Mouse (Mus musculus) T-helper 2 cell (primary cell): ENCODE data around the gene Macf1.
"Not testable (repeated sequence)": the region's sequence is repeated elsewhere in the genome, so short reads cannot be mapped to it uniquely, and the experiment has no call there.

ENCODE experiments used
- in situ Hi-C: fragments of 300-600 bp; cut with MboI, MseI; formaldehyde crosslinking; loops from one replicate; pipeline ENCODE4 v1.15.1; 2025; ENCODE audit warnings: high pct_unique_total_duplicates

Gene Macf1

DNA sequence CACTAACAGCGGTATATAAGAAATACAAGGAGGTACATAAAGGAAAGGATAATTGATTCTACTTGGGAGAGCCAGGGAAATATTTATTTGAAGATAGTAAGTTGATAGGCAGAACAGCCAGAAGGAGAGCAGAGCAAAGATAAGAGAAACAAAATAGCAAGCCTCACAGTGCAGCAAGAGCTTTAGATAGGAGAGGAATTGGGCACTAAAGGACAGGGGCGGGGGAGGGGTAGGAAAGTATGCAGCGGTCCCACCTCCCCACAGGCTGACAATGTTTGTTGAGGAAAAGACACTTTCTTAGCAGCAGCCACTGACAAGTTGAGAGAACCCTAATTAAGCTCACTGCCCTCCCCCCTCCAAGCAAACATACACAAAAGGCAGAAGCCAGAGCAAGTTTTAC lies 131.5 kb downstream of the Macf1 start:
- in situ Hi-C loops, result loop anchor here (10.0 kb wide), 1 partner anchor 1152 kb away; the partner anchor contains the start of gene Fhl3

DNA sequence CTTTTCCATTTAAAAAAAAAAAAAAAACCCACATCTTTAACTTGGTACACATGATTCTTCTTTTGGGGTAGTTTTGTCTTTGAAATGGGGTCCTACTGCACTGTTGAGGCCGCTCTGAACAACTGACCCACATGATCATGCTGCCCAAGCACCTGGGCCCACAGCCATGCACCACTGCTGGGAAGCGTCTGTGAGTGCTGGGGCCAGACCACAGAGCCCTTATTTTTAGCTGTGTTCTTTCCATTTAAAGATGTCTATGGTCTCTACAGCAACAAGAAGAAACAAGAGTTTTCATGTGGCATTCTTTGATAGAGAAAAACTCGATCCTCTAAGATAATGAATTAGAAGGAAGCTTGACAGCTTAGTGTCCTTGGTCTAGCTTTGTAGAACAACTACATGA lies 135.8 kb downstream of the Macf1 start:
- in situ Hi-C loops, result no loop called here

DNA sequence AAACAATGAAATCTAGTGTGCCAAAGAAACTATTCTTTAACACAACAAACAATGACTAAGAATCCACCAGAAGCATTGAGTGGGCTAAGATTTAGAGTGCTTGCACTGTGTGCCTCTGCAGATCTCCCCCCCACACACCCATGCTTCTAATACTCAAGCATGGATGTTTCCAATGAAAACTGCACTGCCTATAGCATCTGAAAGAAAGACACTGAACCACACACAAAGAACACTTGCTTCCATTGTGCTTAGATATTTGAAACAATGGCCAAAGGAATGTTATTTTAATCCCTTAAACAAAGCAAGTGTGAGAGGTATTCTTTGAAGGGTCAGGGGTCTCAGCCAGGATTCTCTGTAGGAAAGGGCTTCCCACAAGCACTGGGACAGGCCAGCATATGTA lies 140.5 kb downstream of the Macf1 start:
- in situ Hi-C loops, result no loop called here

DNA sequence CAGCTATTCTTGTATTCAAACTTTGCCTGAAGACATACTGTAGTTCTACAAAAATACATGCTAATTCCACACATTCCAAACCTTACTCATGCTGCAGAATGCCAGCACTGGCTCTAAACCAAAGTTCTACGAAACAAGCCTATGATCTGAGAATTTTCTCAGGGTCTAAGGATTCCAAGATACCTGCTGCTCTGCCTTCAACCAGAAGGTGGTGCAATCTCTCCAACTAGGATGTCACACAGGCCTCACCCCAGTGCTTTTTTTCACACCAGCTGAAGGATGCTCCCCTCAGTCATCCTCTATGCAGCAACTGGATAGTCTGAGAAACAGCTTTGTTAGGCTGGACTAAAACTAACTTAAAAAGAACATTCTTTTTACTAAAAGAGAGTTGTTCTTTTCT lies 148.9 kb downstream of the Macf1 start:
- in situ Hi-C loops, result no loop called here

DNA sequence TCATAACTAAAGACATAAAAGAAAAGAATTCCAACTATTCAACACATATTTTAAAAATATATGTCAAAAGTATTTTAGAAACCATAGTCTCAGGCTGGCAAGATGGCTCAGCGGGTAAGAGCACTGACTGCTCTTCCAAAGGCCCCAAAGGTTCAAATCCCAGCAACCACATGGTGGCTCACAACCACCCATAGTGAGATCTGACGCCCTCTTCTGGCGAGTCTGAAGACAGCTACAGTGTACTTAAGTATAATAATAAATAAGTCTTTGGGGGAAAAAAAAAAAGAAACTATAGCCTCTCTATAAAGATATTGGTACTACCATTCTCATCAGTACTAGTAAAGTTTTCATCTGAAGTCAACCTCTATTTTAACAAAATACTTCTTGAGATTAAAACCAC lies 152.2 kb downstream of the Macf1 start:
- in situ Hi-C loops, result no loop called here

DNA sequence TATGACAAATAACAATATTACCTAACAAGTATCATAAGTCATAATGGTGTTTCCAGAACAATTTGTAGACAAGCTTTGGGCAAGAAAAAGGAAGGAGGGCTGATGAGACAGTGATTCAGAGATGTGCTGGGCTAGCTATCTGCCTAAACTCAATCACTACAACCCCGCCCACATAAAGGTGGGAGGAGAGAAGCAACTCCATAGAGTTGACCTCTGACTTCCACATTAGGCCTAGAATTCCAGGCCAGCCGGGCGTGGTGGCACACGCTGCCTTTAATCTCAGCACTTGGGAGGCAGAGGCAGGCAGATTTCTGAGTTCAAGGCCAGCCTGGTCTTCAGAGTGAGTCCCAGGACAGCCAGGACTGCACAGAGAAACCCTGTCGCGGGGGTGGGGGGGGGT lies 153.2 kb downstream of the Macf1 start:
- in situ Hi-C loops, result no loop called here

DNA sequence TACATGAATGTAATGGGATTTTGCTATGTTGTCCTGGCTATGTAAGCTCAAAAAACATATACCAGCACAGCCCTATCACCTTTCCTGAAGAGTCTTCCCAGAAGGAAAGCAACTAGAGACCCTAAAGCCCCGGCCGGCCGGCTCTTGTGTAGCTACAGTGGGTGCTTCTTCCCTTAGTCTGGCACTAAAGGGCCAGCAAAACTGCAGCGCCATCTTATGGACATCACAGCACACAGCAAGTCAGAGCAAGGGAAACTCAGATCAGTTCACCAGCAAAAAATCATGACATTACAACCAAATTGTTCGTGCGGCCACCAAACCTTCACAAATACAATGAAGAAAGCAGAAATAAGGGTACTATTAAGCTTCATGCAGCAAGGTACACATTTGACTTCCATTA lies 154.9 kb downstream of the Macf1 start:
- in situ Hi-C loops, result no loop called here

DNA sequence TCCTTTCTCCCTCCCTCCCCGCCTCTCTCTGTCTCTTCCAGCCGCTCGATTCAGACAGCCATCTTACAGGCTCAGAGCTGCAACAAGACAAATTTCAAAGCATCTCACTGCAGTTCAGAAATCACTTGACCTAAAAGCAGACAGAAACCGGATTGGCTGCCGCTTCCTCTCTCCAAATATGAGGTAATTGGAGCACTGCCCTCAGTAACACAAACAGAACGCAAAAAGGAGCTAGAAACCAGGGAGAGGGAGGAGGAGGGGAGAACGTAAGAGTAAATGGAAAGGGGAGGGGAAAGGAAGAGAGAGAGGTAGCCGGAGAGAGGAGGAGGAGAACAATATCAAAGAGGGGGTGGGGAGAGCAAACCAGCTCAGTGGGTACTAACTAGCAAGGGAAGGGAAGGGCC lies 156.6 kb downstream of the Macf1 start:
- in situ Hi-C loops, result no loop called here

DNA sequence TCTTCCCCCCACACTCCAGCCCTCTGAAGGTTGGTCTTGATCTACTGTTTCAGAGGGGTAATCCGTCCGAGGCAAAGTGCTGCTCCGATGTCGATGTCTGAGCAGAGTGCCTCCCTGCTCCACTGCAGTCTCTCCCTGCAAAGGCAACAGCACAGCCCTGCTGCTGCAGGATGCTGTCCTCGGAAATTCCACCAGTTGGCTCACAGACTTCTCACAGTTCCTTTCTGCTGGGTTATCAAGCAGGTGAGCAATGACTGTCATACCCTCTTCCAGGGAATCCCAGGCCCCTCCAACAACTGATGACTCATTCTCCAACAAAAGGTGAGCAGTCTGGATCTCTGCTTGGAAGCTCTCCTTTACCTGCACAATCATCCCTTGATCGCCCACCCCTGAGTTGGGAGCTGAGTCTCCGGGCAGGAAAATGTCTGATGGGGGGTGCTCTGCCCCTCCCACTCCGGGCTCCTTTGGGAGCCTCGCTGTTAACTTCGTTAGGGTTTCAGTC lies 157.3 kb downstream of the Macf1 start:
- in situ Hi-C loops, result no loop called here

DNA sequence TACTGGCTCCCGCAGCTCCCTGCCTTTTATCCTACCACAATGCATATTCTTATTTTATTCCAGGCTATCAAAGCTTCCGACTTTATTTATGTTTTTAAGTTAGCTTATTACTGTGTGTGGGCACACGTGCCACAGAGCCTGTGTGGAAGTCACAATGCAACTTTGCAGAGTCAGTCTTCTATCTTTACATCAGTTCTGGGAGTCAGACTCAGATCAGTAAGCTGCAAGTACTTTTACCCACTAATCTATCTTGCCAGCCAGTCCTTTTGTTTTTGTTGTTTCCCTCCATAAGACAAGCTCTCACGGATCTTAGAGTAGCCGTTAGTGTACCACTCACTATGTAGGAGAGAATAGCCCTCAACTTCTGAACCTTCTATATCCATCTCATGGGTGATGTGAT lies 159.4 kb downstream of the Macf1 start:
- in situ Hi-C loops, result no loop called here

DNA sequence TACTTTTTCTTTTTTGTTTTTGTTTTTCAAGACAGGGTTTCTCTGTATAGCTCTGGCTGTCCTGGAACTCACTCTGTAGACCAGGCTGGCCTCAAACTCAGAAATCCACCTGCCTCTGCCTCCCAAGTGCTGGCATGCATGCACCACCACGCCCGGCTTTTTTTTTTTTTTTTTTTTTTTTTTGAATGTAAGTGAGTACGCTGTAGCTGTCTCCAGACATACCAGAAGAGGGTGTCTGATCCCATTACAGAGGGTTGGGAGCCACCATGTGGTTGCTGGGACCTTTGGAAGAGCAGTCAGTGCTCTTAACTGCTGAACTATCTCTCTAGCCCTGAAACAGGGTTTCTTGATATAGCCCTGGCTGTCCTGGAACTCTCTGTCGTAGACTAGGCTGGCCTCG lies 164.0 kb downstream of the Macf1 start:
- in situ Hi-C loops, result not testable (repeated sequence)

DNA sequence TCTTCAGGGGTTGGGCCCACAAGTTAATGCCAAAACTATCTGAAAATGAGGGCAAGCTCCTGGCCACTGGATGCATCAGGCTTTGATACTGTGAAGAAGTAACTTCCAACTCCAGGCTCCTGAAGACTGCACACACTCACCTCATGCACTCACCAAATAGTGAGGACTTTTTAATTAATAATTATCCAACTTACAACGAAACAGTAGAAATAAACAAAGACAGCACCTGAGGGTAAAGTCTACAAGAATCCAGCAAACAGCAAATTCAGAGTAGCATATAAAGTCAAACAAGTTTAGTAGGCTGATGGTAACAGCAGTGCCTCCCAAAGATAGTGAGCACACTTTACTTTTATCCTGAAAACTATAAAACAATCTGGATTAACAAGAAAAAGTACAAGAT lies 168.5 kb downstream of the Macf1 start:
- in situ Hi-C loops, result no loop called here

DNA sequence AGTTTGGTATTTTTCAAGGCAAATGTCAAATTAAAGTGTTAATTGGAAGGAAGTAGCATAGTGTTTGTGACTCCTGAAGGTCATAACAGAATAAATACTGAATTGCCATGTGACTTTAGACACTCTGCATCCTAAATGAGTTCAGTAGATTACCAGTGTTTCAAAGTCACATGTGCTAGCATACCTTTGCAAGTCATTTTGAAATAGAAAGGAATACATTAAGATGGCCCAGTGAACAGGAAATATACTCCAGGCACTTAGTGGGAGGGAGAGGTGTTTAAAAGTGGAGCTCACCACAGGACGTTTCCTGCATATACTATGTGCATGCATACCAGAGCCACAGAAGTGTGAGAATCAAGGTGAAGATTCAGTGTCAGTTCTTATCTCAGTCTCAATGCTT lies 174.0 kb downstream of the Macf1 start:
- in situ Hi-C loops, result no loop called here

DNA sequence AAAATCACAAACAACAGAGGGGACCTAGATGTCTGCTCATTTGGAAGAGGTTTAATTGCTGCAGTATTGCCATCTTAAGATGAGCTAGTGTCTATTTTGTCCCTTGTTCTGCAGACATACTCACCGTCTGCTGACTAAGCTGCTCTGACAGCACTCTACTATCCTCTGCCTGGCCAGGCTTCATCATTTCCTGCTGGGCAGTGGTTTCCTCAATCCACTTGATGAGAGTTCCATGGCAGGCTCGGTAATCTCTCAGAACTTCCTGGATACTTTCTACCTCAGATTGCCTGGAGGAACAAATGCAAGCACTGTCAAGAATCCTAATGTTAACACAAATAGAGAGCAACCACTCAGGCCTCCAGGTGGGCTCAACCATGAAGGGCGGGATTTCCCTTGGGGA lies 195.1 kb downstream of the Macf1 start:
- in situ Hi-C loops, result no loop called here

DNA sequence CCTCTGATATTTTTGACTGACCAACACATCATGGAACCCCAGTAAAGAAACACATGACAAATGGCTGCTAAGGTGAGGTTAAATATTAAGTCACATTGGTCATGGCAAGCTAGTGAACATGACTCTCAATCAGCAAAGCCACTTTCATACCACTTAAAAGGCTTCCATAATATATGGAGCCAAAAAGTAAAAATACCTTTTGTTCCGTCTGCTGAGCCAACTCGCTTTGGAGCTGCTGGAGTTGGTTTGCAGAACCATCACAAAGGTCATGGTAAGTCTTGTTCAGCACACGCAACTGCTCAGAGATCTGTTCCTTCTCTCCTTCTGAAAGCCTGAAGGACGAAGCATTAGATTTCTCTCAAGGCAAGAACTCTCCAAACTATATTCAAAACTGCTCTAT lies 204.2 kb downstream of the Macf1 start:
- in situ Hi-C loops, result no loop called here

DNA sequence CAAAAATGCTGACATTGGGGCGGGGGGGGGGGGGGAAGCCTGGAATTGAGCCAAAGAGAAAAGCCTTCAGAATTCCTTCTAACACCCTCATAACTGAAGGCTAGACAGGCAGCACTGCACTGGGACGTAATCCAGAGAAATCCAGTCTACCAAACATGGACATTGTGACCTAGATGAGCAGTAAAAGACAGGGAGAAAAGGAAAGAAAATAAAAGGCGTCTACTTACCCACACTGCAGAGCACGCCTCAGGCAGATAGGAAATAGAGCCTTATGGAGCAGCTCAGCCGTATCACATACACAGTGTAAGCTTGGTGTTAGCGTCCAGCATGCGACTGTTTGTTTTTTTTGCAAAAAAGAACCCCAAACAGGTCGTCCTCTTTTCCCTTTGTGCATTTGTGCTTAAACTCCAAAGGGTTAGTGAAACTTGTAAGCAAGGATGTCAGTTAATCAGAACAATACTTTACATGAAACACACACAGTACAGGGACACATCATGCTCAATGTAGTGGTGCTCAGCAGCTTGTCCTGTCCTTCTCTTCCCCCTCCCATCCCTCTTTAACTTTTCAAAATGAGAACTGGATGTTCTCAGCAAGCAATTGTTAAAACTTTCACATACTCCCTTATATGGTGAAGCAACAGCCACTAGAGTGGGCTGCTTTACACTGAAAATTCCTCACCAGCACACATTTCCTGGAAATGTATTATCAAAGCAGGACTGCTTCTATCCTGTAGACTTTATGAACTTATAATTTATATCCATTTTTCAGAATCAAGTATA lies 205.3 kb downstream of the Macf1 start:
- in situ Hi-C loops, result no loop called here

DNA sequence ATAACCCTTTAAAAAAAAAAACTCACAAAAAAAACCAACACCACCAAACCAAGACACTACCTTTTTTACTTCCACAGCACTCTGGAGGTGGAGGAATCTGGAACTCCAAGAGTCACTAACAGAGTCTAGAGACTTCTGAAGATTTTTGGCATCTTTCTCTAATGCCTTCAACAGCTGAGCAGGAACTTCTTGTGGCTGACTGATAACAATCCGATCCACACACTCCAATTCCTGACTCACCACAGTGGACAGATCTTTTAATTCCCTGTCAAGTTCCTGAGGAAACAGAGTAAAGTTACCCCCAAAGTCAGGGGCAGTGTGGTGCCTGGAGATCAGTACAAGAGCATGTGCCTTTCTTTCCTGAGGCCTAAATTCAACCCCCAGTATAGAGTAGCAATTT lies 218.4 kb downstream of the Macf1 start:
- in situ Hi-C loops, result loop anchor here (10.0 to 25.0 kb wide), 2 partner anchors 431 to 1572 kb away; no protein-coding TSS in a partner anchor

DNA sequence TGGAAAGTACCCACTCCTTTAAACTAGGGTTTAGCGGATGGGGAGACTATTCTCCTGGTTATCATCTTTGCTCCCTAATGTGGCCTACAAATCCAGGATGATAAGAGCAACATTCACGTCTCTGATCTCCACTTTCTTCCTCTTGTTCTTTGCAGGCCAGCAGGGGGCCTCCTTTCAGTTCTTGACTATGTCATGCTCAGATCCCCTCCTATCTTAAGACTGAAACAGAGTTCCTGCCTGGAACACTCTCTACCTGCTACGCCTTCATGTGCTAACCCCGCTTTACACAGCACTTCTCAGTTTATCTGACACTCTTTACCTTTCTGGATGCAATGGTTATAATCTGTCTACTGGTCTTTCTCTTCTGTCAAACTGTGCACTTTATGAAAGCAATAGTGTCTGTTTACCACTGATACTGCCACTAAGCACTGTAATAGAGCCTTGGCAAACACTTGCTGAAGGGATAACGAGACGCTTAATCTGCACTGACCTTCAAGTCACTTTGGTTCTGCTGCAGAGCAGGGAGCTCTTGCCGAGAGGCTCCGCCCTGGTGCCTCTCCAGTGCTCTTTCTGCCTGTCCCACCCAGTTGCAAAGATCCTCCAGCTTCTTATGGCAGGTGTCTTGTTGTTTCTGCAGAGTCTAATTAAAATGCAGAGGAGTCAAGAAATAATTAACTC lies 223.4 kb downstream of the Macf1 start:
- in situ Hi-C loops, result loop anchor here (10.0 to 25.0 kb wide), 2 partner anchors 426 to 1577 kb away; no protein-coding TSS in a partner anchor

DNA sequence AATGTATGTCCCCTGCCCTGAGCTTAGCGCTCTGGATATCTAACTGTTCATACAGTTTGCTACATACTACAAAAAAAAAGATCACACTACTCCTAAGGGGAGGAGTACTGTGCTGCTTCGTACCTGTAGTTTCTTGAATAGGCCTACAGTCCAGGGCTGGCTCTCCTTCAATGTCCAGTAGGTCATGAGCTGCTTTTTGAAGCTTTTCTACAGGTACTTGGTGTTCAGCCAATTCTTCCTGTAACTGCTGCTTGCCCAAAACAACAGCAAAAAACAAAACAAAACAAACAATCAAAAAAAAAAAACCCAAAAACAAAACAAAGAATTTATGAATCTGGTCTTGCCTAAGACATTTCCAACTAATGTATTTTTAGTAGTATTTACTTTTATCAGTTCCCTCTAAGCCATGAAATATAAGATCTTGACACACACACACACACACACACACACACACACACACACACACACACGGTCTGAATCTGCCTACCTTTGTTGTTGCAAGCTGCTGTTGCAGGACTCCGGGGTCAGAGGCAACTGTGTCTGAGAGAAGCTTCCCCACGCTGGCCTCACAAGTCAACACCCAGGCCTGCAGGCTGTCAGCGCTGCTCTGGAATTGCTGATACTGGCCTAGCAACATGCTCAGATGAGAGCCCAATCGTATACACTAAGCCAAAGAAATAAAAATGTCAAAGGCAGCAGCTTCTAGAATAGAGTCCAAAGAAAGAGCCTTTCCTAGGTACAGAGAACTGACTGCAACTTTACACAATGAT lies 229.1 kb downstream of the Macf1 start:
- in situ Hi-C loops, result loop anchor here (5.0 to 25.0 kb wide), 2 partner anchors 47 to 1582 kb away; no protein-coding TSS in a partner anchor

DNA sequence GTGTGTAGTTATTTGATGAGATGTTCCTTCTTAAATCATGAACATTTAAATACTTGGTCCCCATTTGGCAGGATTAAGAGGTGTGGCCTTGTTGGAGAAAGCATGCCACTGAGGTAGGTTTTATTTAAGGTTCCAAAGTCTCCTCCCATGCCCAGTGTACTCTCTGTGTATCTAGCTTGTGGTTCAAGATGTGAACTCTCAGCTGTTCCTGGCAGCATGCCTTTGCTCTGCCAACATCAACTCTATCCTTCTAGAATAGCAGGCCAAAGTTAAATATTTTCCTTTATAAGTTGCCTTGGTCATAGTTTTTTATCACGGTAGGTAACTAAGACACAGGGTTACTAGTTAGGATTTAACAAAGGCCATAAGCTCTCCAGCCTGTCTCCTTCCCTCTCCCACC lies 230.4 kb downstream of the Macf1 start:
- in situ Hi-C loops, result loop anchor here (5.0 to 25.0 kb wide), 2 partner anchors 49 to 1584 kb away; no protein-coding TSS in a partner anchor

DNA sequence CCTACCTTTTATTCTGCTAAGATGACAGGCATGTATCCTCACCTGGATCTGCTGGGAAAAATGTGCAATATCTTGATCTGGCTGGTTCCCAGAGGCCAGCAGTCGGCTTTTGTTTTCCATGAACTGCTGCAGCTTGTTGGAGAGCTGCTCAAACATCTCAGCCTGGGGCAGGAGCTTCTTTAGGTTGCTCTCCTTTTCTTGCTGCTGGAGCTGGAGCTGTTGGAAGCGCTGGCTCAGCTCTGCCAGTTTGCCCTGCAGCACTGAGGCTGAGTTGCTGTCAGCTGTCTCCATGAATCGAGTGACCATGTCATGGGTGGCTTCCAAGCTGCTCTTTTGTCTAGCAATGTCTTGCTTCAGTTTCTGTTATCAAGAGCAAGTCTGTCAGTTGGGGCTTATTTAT lies 232.2 kb downstream of the Macf1 start:
- in situ Hi-C loops, result loop anchor here (5.0 to 25.0 kb wide), 2 partner anchors 50 to 1585 kb away; no protein-coding TSS in a partner anchor

DNA sequence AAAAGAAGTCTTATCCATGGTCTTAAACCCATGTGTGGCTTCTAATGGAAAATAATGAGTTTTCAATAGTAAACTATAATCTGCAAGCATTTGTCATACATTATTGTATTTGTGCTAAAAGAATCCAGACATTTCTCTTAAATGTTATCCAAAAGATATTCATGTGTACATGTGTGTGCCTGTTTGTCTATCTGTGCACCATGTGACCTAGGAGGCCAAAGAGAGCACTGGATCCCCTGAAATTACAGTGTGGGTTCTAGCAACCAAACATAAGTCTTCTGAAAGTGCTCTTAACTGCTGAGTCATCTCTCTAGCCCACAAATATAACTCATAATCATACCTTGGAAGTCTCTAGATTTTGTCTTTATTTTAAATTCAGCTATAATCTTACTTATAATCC lies 234.9 kb downstream of the Macf1 start:
- in situ Hi-C loops, result loop anchor here (5.0 kb wide), 1 partner anchor 77 kb away; no protein-coding TSS in a partner anchor
